Mouse (Mus musculus) midbrain, embryonic 10.5 days (tissue): ENCODE results near the gene Atp6v0e. TPM values are rescaled to one million over a fixed set of nuclear protein-coding genes. Genes with fewer than 3 reads are reported as not detected.

ENCODE experiments used
- DNase-seq: peaks from one replicate; pipeline ENCODE4 v3.0.0-alpha.2; 2017; ENCODE audit warnings: low spot score
- H3K27ac ChIP-seq: fragments of 300-500 bp; sonication (generic); replicated peaks from 2 replicates; pipeline ENCODE4 v1.5.1; 2016; ENCODE audit warnings: mild to moderate bottlenecking
- H3K27me3 ChIP-seq: fragments of 300-500 bp; sonication (generic); 2 replicates; pipeline ENCODE4 v1.6.1; 2016; ENCODE audit warnings: low read depth, mild to moderate bottlenecking; ENCODE audit not compliant: poor library complexity, severe bottlenecking
- H3K36me3 ChIP-seq: fragments of 300-500 bp; sonication (generic); 2 replicates; pipeline ENCODE4 v1.6.1; 2016; ENCODE audit warnings: mild to moderate bottlenecking, moderate library complexity
- H3K4me1 ChIP-seq: fragments of 300-500 bp; sonication (generic); 2 replicates; pipeline ENCODE4 v1.6.1; 2016
- H3K4me3 ChIP-seq: fragments of 300-500 bp; sonication (generic); 2 replicates; pipeline ENCODE4 v1.5.1; 2016; ENCODE audit warnings: mild to moderate bottlenecking, moderate library complexity
- H3K9me3 ChIP-seq: fragments of 300-500 bp; sonication (generic); replicated peaks from 2 replicates; pipeline ENCODE4 v1.6.1; 2016; ENCODE audit warnings: mild to moderate bottlenecking
- WGBS: fragments of 180-500 bp; shearing (Covaris S2); methylation state at CpG from one replicate; pipeline ENCODE4 v1.1.7; 2016; 5-methylcytosine and 5-hydroxymethylcytosine counted together
- polyA plus RNA-seq: library from polyadenylated mRNA; unstranded; fragments of >200 nt; fragmentation: Nextera tagmentation; extraction: Ambion mirVana; gene quantifications from 2 replicates; pipeline ENCODE4 v1.2.1, GENCODE M21; 2016

The Atp6v0e gene
- polyA plus RNA-seq, 1 experiment from 2014 or later: 122 TPM

GRCm38 (mm10) chr17:26715916-26716717 is 53.1 kb downstream of the Atp6v0e start:
- Histone ChIP-seq H3K36me3 (no peaks in the 10 kb centered on the region), H3K4me1 (peaks cover 10% of the 10 kb centered on the region), H3K9me3 (no peaks in the 10 kb centered on the region), H3K27ac (peak overlapping the region; percentile 90), H3K27me3 (no peaks in the 10 kb centered on the region), H3K4me3 (peak overlapping the region; percentile 80)
- under 1% methylated on average over 74 of the region's 75 CpGs for WGBS
- DNase-seq: peak; percentile 98

- no peaks in the 10 kb centered on the region for H3K9me3 ChIP-seq
- H3K27me3 ChIP-seq: no peaks in the 10 kb centered on the region
- H3K4me1 ChIP-seq: peaks cover 10% of the 10 kb centered on the region
- 52% methylated on average over 2 of the region's 2 CpGs for WGBS
- DNase-seq: no peak
- no peak overlapping the region for H3K4me3 ChIP-seq
- H3K36me3 ChIP-seq: no peaks in the 10 kb centered on the region
- no peak overlapping the region for H3K27ac ChIP-seq
Measured at GRCm38 (mm10) chr17:26717868-26718267, 54.8 kb downstream of the Atp6v0e start.

- Histone ChIP-seq H3K36me3 (no peaks in the 10 kb centered on the region), H3K9me3 (no peaks in the 10 kb centered on the region), H3K27me3 (no peaks in the 10 kb centered on the region), H3K27ac (no peak overlapping the region), H3K4me1 (peaks cover 9% of the 10 kb centered on the region), H3K4me3 (no peak overlapping the region)
- DNase-seq: no peak
Measured at GRCm38 (mm10) chr17:26719405-26719804, 56.4 kb downstream of the Atp6v0e start.

GRCm38 (mm10) chr17:26721802-26722201 is 58.8 kb downstream of the Atp6v0e start:
- WGBS: 79% methylated on average over 2 of the region's 2 CpGs
- Histone ChIP-seq H3K4me1 (peaks cover 5% of the 10 kb centered on the region), H3K27ac (no peak overlapping the region), H3K4me3 (no peak overlapping the region), H3K9me3 (no peaks in the 10 kb centered on the region), H3K36me3 (no peaks in the 10 kb centered on the region), H3K27me3 (no peaks in the 10 kb centered on the region)
- no peak for DNase-seq

- Histone ChIP-seq H3K36me3 (no peaks in the 10 kb centered on the region), H3K4me1 (no peaks in the 10 kb centered on the region), H3K4me3 (no peak overlapping the region), H3K27ac (no peak overlapping the region), H3K9me3 (no peaks in the 10 kb centered on the region), H3K27me3 (no peaks in the 10 kb centered on the region)
- WGBS: 73% methylated on average over 1 of the region's 1 CpGs
- DNase-seq: no peak
Measured at GRCm38 (mm10) chr17:26724790-26725189, 61.8 kb downstream of the Atp6v0e start.

GRCm38 (mm10) chr17:26726674-26727073 is 63.6 kb downstream of the Atp6v0e start:
- no peaks in the 10 kb centered on the region for H3K27me3 ChIP-seq
- no peaks in the 10 kb centered on the region for H3K36me3 ChIP-seq
- no peak overlapping the region for H3K27ac ChIP-seq
- WGBS: 74% methylated on average over 1 of the region's 1 CpGs
- no peak overlapping the region for H3K4me3 ChIP-seq
- DNase-seq: no peak
- H3K4me1 ChIP-seq: no peaks in the 10 kb centered on the region
- no peaks in the 10 kb centered on the region for H3K9me3 ChIP-seq

- no peaks in the 10 kb centered on the region for H3K9me3 ChIP-seq
- no peaks in the 10 kb centered on the region for H3K36me3 ChIP-seq
- 80% methylated on average over 3 of the region's 3 CpGs for WGBS
- no peak for DNase-seq
- no peaks in the 10 kb centered on the region for H3K27me3 ChIP-seq
- no peaks in the 10 kb centered on the region for H3K4me1 ChIP-seq
- H3K27ac ChIP-seq: no peak overlapping the region
- H3K4me3 ChIP-seq: no peak overlapping the region
Measured at GRCm38 (mm10) chr17:26727110-26727755, 64.2 kb downstream of the Atp6v0e start.

- 63% methylated on average over 4 of the region's 4 CpGs for WGBS
- Histone ChIP-seq H3K4me3 (no peak overlapping the region), H3K36me3 (no peaks in the 10 kb centered on the region), H3K27me3 (no peaks in the 10 kb centered on the region), H3K4me1 (no peaks in the 10 kb centered on the region), H3K27ac (no peak overlapping the region), H3K9me3 (no peaks in the 10 kb centered on the region)
- no peak for DNase-seq
Measured at GRCm38 (mm10) chr17:26742581-26742980, 79.5 kb downstream of the Atp6v0e start.

GRCm38 (mm10) chr17:26743294-26743693 is 80.3 kb downstream of the Atp6v0e start:
- Histone ChIP-seq H3K27ac (no peak overlapping the region), H3K4me3 (no peak overlapping the region), H3K4me1 (no peaks in the 10 kb centered on the region), H3K9me3 (no peaks in the 10 kb centered on the region), H3K27me3 (no peaks in the 10 kb centered on the region), H3K36me3 (no peaks in the 10 kb centered on the region)
- DNase-seq: no peak
- 63% methylated on average over 1 of the region's 1 CpGs for WGBS

Other genes with a start within 250 kb of the Atp6v0e start
- 0.16 and 0.19 TPM in 2 replicates for gene Neurl1b, start 248.4 kb upstream of the Atp6v0e start, polyA plus RNA-seq
- 104 and 113 TPM in 2 replicates for gene Ergic1, start 101.7 kb upstream of the Atp6v0e start, polyA plus RNA-seq
- 21.7 and 28.8 TPM in 2 replicates for gene Dusp1, start 101.1 kb upstream of the Atp6v0e start, polyA plus RNA-seq
- 3.5 and 3.8 TPM in 2 replicates for gene Crebrf, start 52.4 kb downstream of the Atp6v0e start, polyA plus RNA-seq
- 46.4 and 48.9 TPM in 2 replicates for gene Bnip1, start 117.8 kb downstream of the Atp6v0e start, polyA plus RNA-seq
- not detected in 2 replicates for gene Nkx2-5, start 181.8 kb downstream of the Atp6v0e start, polyA plus RNA-seq